Comparison of ENCODE assay signal across 19 mouse cellular contexts in genomic region chr13:110798313-110798712, GRCm38 (mm10).
DNase-seq lines count a peak whose midpoint lies in the region; ATAC-seq and TF ChIP-seq lines count a peak whose summit lies in the region.
"Had no signal": no experiment of that assay in that cellular context is flagged by ENCODE, and none has a peak within 500 bp of the region (broad histone marks: within the 10 kb centered on the region; RNA-seq: fewer than 3 reads in every experiment).

No protein-coding gene starts in this region.

- H3K4me2 ChIP-seq in lung, embryonic 16.5 days (ENCODE audit: low read depth, low read length) = no peak overlapping the region
- H3K4me2 ChIP-seq: heart, embryonic 11.5 days; hindbrain, embryonic 12.5 days; kidney, embryonic 15.5 days; midbrain, embryonic 12.5 days had no signal

- TF ChIP-seq POLR2A in kidney, adult 2 months (IDR thresholded peaks at IDR 0.05; ENCODE audit: low read depth, low read length) = no peak

- H3K9ac ChIP-seq in lung, embryonic 16.5 days (ENCODE audit: low read length) = no peak overlapping the region
- H3K9ac ChIP-seq: hindbrain, embryonic 12.5 days; kidney, embryonic 15.5 days; liver, embryonic 14.5 days; midbrain, embryonic 12.5 days had no signal

- no peak overlapping the region for H3K4me3 ChIP-seq in kidney, adult 2 months (ENCODE audit: insufficient read depth, low read depth, low read length)
- H3K4me3 ChIP-seq in lung, embryonic 16.5 days (ENCODE audit: low read length) = no peak overlapping the region
- H3K4me3 ChIP-seq: hindbrain, embryonic 12.5 days; kidney, embryonic 15.5 days; midbrain, embryonic 12.5 days had no signal

- no peak overlapping the region for H3K27ac ChIP-seq in kidney, adult 2 months (ENCODE audit: insufficient read depth, low read depth, low read length)
- H3K27ac ChIP-seq in lung, embryonic 16.5 days (ENCODE audit: low read length) = no peak overlapping the region; the same call in 1 of the 2 replicates
- H3K27ac ChIP-seq: hindbrain, embryonic 12.5 days; kidney, embryonic 15.5 days; liver, embryonic 14.5 days; midbrain, embryonic 12.5 days; stomach, postnatal 0 days had no signal

- ATAC-seq in lung, embryonic 16.5 days (ENCODE audit: low read depth) = peak; percentile 68
- ATAC-seq: inflammation-experienced regulatory T-cells, adult 6 months had no signal

- no peak for TF ChIP-seq CTCF in kidney, adult 2 months (conservative IDR thresholded peaks at IDR 0.05; ENCODE audit: insufficient read depth, insufficient read length, low read depth, low read length)

- no peaks in the 10 kb centered on the region for H3K36me3 ChIP-seq in kidney, adult 2 months (ENCODE audit: control insufficient read depth, insufficient read depth, low read length)
- no peaks in the 10 kb centered on the region for H3K36me3 ChIP-seq in lung, embryonic 16.5 days (ENCODE audit: control insufficient read depth, insufficient read depth, low read length)
- H3K36me3 ChIP-seq: hindbrain, embryonic 12.5 days; kidney, embryonic 15.5 days; midbrain, embryonic 12.5 days had no signal

- no peaks in the 10 kb centered on the region for H3K27me3 ChIP-seq in kidney, adult 2 months (replicated peaks; ENCODE audit: control insufficient read depth, insufficient read depth, low read length)
- H3K27me3 ChIP-seq in lung, embryonic 16.5 days (ENCODE audit: control insufficient read depth, insufficient read depth, low read depth, low read length) = no peaks in the 10 kb centered on the region
- H3K27me3 ChIP-seq: hindbrain, embryonic 12.5 days; kidney, embryonic 15.5 days; midbrain, embryonic 12.5 days had no signal

- peak; percentile 6 for DNase-seq in adrenal gland, postnatal 14 days
- no peak for DNase-seq in adrenal gland, adult 18-20 months (ENCODE audit: low spot score in 2 of 2)
- peak; percentile 0 for DNase-seq in kidney, adult 2 months
- no peak for DNase-seq in kidney, adult 18-20 months
- DNase-seq in lung, postnatal 25 days (ENCODE audit: low spot score) = no peak
- DNase-seq in lung, postnatal 4 days = peak; percentile 7 to 38
- no peak for DNase-seq in cerebellum, postnatal 4 days (ENCODE audit: low spot score in 2 of 2)
- DNase-seq: adrenal gland, postnatal 10 days; cerebellum, adult 9-10 months; gastrocnemius, postnatal 10 days; left cerebral cortex, postnatal 4 days had no signal

- 43% methylated on average over 7 of the region's 7 CpGs for WGBS in kidney, adult 2 months
- WGBS in lung, embryonic 16.5 days = 39% methylated on average over 7 of the region's 7 CpGs

- H3K9me3 ChIP-seq in lung, embryonic 16.5 days (ENCODE audit: control insufficient read depth, low read length) = no peaks in the 10 kb centered on the region
- H3K9me3 ChIP-seq: hindbrain, embryonic 12.5 days; kidney, embryonic 15.5 days; midbrain, embryonic 12.5 days had no signal

- no peaks in the 10 kb centered on the region for H3K4me1 ChIP-seq in kidney, adult 2 months (ENCODE audit: control insufficient read depth, insufficient read depth, low read length)
- H3K4me1 ChIP-seq in lung, embryonic 16.5 days (replicated peaks; ENCODE audit: control insufficient read depth, insufficient read depth, low read length) = no peaks in the 10 kb centered on the region
- H3K4me1 ChIP-seq: hindbrain, embryonic 12.5 days; kidney, embryonic 15.5 days; midbrain, embryonic 12.5 days had no signal

Comparison
In these comparisons a context has a peak if more than half of its experiments do, and no peak if none do; other contexts are left out.
1. DNase-seq: peak in adrenal gland, postnatal 14 days (single experiment), kidney, adult 2 months (single experiment) and lung, postnatal 4 days (2 of 2); none in adrenal gland, adult 18-20 months (0 of 2), kidney, adult 18-20 months (single experiment), lung, postnatal 25 days (single experiment) and cerebellum, postnatal 4 days (0 of 2).